Mouse (Mus musculus): ENCODE measurements around the gene Vrk1. TPM values are rescaled to one million over a fixed set of nuclear protein-coding genes. Genes with fewer than 3 reads are reported as not detected.
A peak's percentile ranks its signal among the peaks of the same experiment; 100 is the strongest.

The Vrk1 gene
- polyA plus RNA-seq, 1 experiment from 2014 or later = 76.3 TPM

DNA sequence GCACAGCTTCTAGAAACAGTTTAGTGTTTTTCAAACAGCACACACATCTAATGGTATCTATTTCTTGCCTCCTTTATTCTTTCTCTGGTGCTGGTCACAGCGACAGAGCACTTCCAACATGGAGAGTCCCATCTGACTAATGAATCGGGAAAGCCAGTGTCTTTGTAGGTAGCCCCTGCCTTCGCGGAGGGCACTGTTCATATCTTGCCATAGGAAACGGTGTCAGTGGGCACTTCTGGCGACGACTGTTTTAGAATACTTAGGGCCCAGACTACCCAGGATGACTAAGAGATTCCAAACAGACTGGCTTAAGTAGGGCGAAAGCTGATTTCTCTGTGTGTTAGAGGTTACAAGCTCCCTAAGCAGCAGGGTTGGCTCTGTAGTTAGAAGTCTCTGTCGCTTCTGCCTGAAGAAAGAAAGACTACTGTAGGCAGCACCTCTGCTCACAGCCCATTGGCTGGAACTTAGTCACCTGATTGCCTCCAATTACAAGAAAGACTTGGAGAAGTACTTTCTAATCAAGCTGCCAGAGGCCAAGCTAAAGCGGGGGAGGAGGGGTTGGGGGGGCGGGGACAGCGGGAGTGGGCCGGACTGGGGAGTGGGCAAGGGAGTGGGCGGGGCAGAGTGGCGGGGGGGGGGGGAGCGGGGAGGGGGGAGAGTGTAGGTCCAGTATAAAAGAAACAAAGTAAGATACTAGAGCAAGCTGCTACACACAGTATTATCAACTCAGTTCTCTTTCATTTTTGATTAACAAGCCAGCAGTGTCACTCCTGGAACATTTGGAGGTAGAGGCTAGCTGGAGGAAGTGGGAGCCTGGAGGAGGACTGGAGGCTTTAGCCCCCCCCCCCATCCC lies 28.7 kb upstream of the Vrk1 start:
- Histone ChIP-seq H3K4me3 (peak overlapping the region; percentile 15; the same call in 1 of the 2 replicates), H3K27me3 (no peaks in the 10 kb centered on the region), H3K4me2 (peak overlapping the region; percentile 35), H3K9ac (no peak overlapping the region), H3K4me1 (no peaks in the 10 kb centered on the region), H3K9me3 (no peaks in the 10 kb centered on the region), H3K36me3 (no peaks in the 10 kb centered on the region), H3K27ac (no peak overlapping the region)
- peak; percentile 42; the same call in 1 of the 2 replicates for ATAC-seq (ENCODE audit: borderline replicate concordance, extremely low read depth, low FRiP score, low TSS enrichment)
- WGBS = 22% methylated on average over 11 of the region's 16 CpGs

DNA sequence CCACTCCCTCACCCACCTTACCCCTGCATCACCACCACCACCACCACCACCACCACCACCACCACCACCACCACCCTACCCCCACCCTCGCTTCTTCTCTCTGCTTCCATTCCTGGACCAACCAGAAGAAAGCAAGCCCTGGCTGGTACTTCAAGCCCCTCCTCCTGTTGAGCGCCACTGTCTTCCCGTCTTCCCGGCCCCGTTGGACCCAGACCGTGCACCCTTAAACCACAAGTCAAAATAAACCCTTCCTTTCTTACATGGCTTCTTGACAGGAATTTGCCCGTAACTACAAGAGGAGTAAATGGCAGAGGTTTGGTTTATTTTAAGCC lies 28.1 kb upstream of the Vrk1 start:
- H3K9me3 ChIP-seq = no peaks in the 10 kb centered on the region
- no peak overlapping the region for H3K27ac ChIP-seq
- H3K27me3 ChIP-seq = no peaks in the 10 kb centered on the region
- H3K4me3 ChIP-seq = no peak overlapping the region; the same call in 1 of the 2 replicates
- ATAC-seq (ENCODE audit: borderline replicate concordance, extremely low read depth, low FRiP score, low TSS enrichment) = no peak; the same call in 1 of the 2 replicates
- WGBS = 71% methylated on average over 7 of the region's 7 CpGs
- H3K36me3 ChIP-seq = no peaks in the 10 kb centered on the region
- H3K4me2 ChIP-seq = no peak overlapping the region; the same call in 1 of the 2 replicates
- no peak overlapping the region for H3K9ac ChIP-seq
- no peaks in the 10 kb centered on the region for H3K4me1 ChIP-seq

DNA sequence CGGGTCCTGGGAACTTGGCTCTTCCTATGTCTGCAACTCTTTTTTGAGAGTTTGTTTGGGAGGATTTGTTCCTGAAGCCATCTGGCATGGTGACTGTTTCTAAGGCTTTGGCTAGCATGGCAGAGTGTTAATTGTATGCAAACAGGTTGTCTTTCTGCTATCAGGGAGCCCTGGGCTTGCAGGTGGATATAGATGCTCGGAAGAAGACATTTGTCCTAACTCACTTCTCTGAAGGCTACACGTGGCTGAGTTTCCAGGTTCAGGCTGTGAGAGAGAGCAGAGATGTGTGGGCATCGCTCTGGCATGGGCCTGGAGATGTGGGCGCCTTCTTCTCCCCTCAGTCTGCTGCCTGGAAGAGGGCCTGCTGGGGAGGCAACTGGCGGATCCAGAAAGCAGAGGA lies 27.4 kb upstream of the Vrk1 start:
- WGBS = 83% methylated on average over 6 of the region's 6 CpGs
- no peak overlapping the region for H3K4me3 ChIP-seq

DNA sequence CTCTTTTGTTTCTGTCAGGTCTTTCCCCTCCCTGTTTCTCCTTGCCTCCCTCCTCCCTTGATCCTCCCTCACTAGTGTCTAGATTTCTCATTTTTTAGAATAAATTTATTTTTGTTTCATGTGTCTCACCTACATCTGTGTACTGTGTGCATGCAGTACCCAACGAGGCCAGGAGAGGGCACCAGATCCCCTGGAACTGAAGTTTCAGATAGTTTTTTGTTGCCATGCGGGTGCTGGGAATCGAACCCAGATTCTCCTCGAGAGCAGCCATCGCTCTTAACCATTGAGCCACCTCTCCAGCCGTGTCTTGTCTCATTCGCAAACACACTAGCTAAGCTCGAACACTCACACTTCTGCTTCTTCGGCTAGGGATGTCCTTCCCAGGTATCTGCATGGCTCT lies 26.5 kb upstream of the Vrk1 start:
- no peak for ATAC-seq (ENCODE audit: borderline replicate concordance, extremely low read depth, low FRiP score, low TSS enrichment)
- 83% methylated on average over 9 of the region's 9 CpGs for WGBS
- H3K36me3 ChIP-seq = no peaks in the 10 kb centered on the region

More for the DNA sequence above, 27.4 kb upstream of the Vrk1 start:
- no peak for ATAC-seq (ENCODE audit: borderline replicate concordance, extremely low read depth, low FRiP score, low TSS enrichment)
- Histone ChIP-seq H3K4me2 (no peak overlapping the region), H3K27me3 (no peaks in the 10 kb centered on the region), H3K9ac (no peak overlapping the region), H3K27ac (no peak overlapping the region), H3K4me1 (no peaks in the 10 kb centered on the region), H3K36me3 (no peaks in the 10 kb centered on the region), H3K9me3 (no peaks in the 10 kb centered on the region)

DNA sequence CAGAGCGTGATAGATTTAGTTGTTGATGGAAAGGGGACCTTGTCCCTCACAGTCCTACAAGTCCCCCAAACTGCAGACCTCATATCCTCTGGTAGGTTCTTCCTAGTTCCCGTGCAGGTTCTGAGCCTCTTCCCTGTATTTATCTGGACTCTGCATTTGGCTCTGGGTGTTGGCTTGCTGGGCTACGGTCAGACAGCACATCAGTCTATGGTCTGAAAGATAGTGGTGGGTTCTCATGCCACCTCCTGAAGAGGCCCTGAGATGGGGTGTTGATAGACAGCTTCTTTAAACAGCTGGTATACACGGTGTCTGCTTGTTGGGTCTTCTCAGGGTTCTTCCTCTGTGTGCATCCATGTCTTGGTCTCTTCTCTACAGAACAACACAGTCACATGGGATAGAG lies 21.6 kb upstream of the Vrk1 start:
- no peak for ATAC-seq (ENCODE audit: borderline replicate concordance, extremely low read depth, low FRiP score, low TSS enrichment)
- H3K27ac ChIP-seq = no peak overlapping the region
- no peak overlapping the region for H3K9ac ChIP-seq
- no peak overlapping the region for H3K4me3 ChIP-seq
- no peaks in the 10 kb centered on the region for H3K27me3 ChIP-seq
- no peaks in the 10 kb centered on the region for H3K36me3 ChIP-seq
- no peak overlapping the region for H3K4me2 ChIP-seq
- H3K4me1 ChIP-seq = no peaks in the 10 kb centered on the region
- 77% methylated on average over 4 of the region's 4 CpGs for WGBS
- no peaks in the 10 kb centered on the region for H3K9me3 ChIP-seq

More for the DNA sequence above, 26.5 kb upstream of the Vrk1 start:
- no peaks in the 10 kb centered on the region for H3K4me1 ChIP-seq
- H3K4me3 ChIP-seq = no peak overlapping the region
- H3K9ac ChIP-seq = no peak overlapping the region
- no peak overlapping the region for H3K4me2 ChIP-seq
- no peaks in the 10 kb centered on the region for H3K9me3 ChIP-seq
- no peaks in the 10 kb centered on the region for H3K27me3 ChIP-seq
- no peak overlapping the region for H3K27ac ChIP-seq

DNA sequence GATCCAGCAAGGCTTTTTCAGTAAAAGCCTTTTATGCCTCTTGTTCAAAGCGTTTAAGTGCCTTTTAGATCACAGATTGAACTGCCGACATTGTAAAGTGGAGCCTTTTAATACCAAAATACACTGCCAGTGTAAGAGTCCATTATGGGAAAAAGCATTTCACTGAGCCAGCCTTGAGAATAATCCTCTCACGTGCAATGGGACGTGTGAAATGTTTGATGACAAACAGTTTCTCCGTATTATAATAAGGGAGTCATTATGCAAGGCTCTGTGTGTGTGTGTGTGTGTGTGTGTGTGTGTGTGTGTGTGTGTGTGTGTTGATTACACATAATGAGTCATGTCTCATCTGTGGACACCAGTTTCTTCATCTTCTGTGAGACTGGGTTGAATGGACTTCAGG lies 17.3 kb upstream of the Vrk1 start:
- no peak overlapping the region for H3K27ac ChIP-seq
- H3K4me2 ChIP-seq = no peak overlapping the region
- H3K27me3 ChIP-seq = no peaks in the 10 kb centered on the region
- 78% methylated on average over 5 of the region's 5 CpGs for WGBS
- no peaks in the 10 kb centered on the region for H3K36me3 ChIP-seq
- no peak overlapping the region for H3K9ac ChIP-seq
- no peak overlapping the region for H3K4me3 ChIP-seq
- no peaks in the 10 kb centered on the region for H3K4me1 ChIP-seq
- no peak for ATAC-seq (ENCODE audit: borderline replicate concordance, extremely low read depth, low FRiP score, low TSS enrichment)
- no peaks in the 10 kb centered on the region for H3K9me3 ChIP-seq

DNA sequence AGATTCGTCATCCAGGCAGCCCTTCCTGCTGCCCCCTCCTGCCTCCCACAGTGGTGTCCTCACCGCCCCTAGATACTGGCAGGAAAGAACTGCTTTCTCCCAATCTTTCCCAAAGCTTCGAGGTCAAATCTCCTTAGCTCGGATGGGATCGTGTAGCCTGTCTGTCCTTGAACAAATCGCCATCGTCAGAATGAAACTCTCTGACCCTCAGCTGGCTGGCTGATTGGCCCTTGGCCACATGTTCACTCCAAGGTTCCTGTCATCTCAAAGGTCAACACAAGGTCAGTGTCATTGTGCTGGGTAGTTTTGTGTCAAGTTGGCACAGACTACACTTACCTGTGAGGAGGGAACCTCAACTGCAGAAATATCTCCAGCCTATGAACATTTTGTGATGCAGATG lies 16.7 kb upstream of the Vrk1 start:
- Histone ChIP-seq H3K4me1 (no peaks in the 10 kb centered on the region), H3K9me3 (no peaks in the 10 kb centered on the region), H3K9ac (no peak overlapping the region), H3K36me3 (no peaks in the 10 kb centered on the region), H3K27me3 (no peaks in the 10 kb centered on the region), H3K27ac (no peak overlapping the region), H3K4me3 (no peak overlapping the region), H3K4me2 (no peak overlapping the region)
- ATAC-seq (ENCODE audit: borderline replicate concordance, extremely low read depth, low FRiP score, low TSS enrichment) = no peak
- 61% methylated on average over 7 of the region's 7 CpGs for WGBS

DNA sequence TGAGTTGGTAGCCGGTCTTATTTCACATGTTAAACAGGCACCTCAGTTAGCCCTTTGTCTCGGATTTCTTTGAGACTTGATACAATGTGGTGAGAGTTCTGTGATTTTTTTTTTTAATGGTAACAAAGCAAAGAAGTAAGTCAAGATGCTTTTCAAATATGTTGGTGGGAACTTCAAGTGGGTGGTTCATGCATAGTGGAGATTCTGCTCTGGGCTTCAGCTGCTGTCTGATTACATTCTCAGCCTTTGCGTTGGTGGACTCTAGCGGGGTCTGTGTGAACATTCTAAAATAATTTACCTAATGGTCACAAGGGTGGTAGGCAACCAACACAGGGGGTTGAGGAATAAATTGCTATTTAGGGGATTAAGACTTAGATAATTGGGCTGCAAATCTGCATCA lies 14.1 kb upstream of the Vrk1 start:
- Histone ChIP-seq H3K9me3 (no peaks in the 10 kb centered on the region), H3K27ac (no peak overlapping the region), H3K4me3 (no peak overlapping the region), H3K36me3 (no peaks in the 10 kb centered on the region), H3K27me3 (no peaks in the 10 kb centered on the region), H3K4me2 (no peak overlapping the region), H3K4me1 (no peaks in the 10 kb centered on the region), H3K9ac (no peak overlapping the region)
- ATAC-seq (ENCODE audit: borderline replicate concordance, extremely low read depth, low FRiP score, low TSS enrichment) = no peak
- 60% methylated on average over 4 of the region's 4 CpGs for WGBS

DNA sequence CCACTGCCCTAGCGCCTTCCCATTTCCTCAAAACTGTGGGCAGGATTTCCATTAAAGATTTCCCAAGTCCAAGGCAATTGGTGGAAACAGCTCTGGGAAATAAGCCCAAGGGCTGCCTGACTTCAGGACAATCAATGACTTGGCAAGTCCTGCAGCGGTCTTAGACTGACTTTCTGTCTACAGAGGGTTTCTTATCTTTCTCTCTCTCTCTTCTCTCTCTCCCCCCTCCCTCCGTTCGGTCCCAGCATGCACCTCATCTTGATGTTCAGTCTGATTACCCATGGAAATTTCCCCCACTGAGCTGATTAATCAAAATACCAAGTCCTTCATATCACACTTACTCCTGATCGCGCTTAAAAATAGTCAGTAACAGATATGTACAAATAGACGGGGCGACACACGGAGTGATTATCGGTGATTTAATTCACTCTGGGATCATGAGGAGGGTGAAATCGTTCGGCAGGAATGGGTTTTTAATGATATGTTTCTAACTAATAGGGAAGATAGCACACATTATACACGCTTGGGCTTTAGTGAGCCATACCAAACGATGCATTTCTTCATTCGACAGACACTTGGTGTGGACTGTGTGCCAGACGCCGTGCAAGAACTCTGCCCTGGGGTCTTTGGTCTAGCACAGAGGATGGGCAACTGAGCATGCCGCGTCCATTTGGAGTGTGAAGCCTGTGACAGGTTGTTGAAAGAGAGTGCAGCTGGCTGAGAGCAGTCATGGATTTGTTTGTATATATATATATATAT lies 12.8 kb upstream of the Vrk1 start:
- Histone ChIP-seq H3K4me3 (no peak overlapping the region), H3K9me3 (no peaks in the 10 kb centered on the region), H3K36me3 (no peaks in the 10 kb centered on the region), H3K27me3 (no peaks in the 10 kb centered on the region), H3K27ac (no peak overlapping the region), H3K4me2 (no peak overlapping the region), H3K9ac (no peak overlapping the region), H3K4me1 (no peaks in the 10 kb centered on the region)
- WGBS = 65% methylated on average over 19 of the region's 19 CpGs
- ATAC-seq (ENCODE audit: borderline replicate concordance, extremely low read depth, low FRiP score, low TSS enrichment) = no peak

DNA sequence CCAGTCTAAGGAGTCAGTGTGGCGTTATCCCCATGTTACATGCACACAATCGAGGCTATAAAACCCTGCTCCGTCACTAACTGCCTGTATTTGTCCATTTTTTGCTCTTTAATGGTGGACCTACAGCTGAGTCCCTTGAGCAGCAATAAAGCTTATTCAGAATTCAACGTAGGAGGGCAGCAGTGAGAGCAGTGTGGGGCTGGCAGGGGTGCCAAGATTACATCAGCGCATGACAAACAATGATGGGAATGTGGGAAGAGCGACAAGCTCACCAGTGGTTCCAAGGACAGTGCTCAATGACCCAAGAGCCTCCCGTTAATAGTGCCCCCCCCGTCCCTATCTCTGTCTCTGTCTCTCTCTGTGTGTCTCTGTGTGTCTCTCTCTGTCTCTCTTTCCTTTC lies 8.3 kb upstream of the Vrk1 start:
- H3K9me3 ChIP-seq = no peaks in the 10 kb centered on the region; the same call in 1 of the 2 replicates
- H3K27me3 ChIP-seq = no peaks in the 10 kb centered on the region
- no peak overlapping the region for H3K9ac ChIP-seq
- H3K4me1 ChIP-seq = no peaks in the 10 kb centered on the region
- H3K4me3 ChIP-seq = no peak overlapping the region
- H3K4me2 ChIP-seq = no peak overlapping the region
- 55% methylated on average over 8 of the region's 8 CpGs for WGBS
- ATAC-seq (ENCODE audit: borderline replicate concordance, extremely low read depth, low FRiP score, low TSS enrichment) = no peak
- H3K27ac ChIP-seq = no peak overlapping the region
- no peaks in the 10 kb centered on the region for H3K36me3 ChIP-seq

DNA sequence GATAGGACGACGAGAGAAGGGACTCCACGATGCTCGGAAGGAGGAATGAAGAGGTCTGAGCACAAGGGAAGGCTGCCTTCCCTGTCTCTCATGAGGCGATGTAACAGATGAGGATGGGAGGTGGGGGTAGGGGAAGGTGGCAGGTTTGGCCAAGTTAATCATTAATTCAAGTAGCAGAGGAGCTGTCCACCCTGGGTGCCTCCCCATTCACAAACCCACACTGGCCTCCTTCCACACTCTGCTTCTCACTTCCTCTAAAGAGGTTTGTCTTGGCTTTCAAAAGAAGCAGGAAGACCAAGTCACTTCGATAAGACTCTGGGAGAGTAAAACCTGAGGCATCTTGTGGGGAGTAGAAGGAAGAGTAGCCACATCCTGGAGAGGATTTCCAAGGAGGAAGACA lies 5.3 kb upstream of the Vrk1 start:
- Histone ChIP-seq H3K4me3 (no peak overlapping the region), H3K27ac (no peak overlapping the region), H3K4me2 (no peak overlapping the region), H3K36me3 (no peaks in the 10 kb centered on the region), H3K9ac (no peak overlapping the region), H3K4me1 (no peaks in the 10 kb centered on the region), H3K9me3 (no peaks in the 10 kb centered on the region; the same call in 1 of the 2 replicates), H3K27me3 (no peaks in the 10 kb centered on the region)
- 44% methylated on average over 6 of the region's 6 CpGs for WGBS
- ATAC-seq (ENCODE audit: borderline replicate concordance, extremely low read depth, low FRiP score, low TSS enrichment) = no peak

DNA sequence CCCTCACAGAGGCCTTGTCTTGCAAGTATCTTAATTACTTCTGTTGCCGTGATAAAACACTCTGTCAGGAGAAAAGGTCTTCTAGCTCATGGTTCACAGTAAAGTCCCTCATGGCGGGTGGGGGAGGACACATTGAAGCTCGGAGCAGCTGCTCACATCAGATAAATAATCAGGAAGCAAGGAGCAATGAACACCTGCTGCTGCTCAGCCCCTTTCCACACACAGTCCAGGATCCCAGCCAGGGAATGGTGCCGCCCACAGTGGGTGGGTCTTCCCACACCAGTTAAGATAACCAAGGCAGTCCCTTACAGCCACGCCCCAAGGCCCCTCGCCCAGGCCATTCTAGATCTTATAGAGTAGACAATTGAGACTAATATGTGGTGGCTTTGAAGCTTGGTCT lies 3.8 kb upstream of the Vrk1 start:
- no peak overlapping the region for H3K4me3 ChIP-seq
- no peak overlapping the region for H3K27ac ChIP-seq
- H3K27me3 ChIP-seq = no peaks in the 10 kb centered on the region
- H3K9ac ChIP-seq = no peak overlapping the region
- no peaks in the 10 kb centered on the region; the same call in 1 of the 2 replicates for H3K9me3 ChIP-seq
- no peak for ATAC-seq (ENCODE audit: borderline replicate concordance, extremely low read depth, low FRiP score, low TSS enrichment)
- WGBS = 76% methylated on average over 6 of the region's 6 CpGs
- no peak overlapping the region for H3K4me2 ChIP-seq
- no peaks in the 10 kb centered on the region for H3K36me3 ChIP-seq
- no peaks in the 10 kb centered on the region for H3K4me1 ChIP-seq
